20 mouse cellular contexts compared by ENCODE assay signal in genomic region chr1:158666001-158666400, GRCm38 (mm10).
"Had no signal": no experiment of that assay in that cellular context is flagged by ENCODE, and none has a peak within 500 bp of the region (broad histone marks: within the 10 kb centered on the region; RNA-seq: fewer than 3 reads in every experiment).

No protein-coding gene starts in this region.

- H3K36me3 ChIP-seq: limb, embryonic 15.5 days; stomach, embryonic 15.5 days had no signal

- H3K4me1 ChIP-seq: midbrain, embryonic 13.5 days; neural tube, embryonic 13.5 days; stomach, embryonic 15.5 days had no signal

- H3K27me3 ChIP-seq: limb, embryonic 15.5 days; midbrain, embryonic 13.5 days; neural tube, embryonic 13.5 days; stomach, embryonic 15.5 days had no signal

- H3K4me3 ChIP-seq: layer of hippocampus, adult 2 months; limb, embryonic 15.5 days; midbrain, embryonic 13.5 days; myocyte; neural tube, embryonic 13.5 days; stomach, embryonic 15.5 days had no signal

- ATAC-seq: liver, postnatal 0 days; lung, postnatal 0 days; midbrain, embryonic 13.5 days; midbrain, embryonic 16.5 days had no signal

- H3K27ac ChIP-seq: kidney, postnatal 0 days; layer of hippocampus, adult 2 months; limb, embryonic 15.5 days; liver, embryonic 14.5 days; macrophage; midbrain, embryonic 13.5 days; neural tube, embryonic 13.5 days; stomach, embryonic 15.5 days had no signal

- H3K9me3 ChIP-seq: limb, embryonic 15.5 days; midbrain, embryonic 13.5 days; neural tube, embryonic 13.5 days; stomach, embryonic 15.5 days had no signal

- DNase-seq: kidney, postnatal 25 days; layer of hippocampus, adult 9-11 months; liver, postnatal 0 days; lung, embryonic 14.5 days; retina, postnatal 1 day; right cerebral cortex, postnatal 25 days; spleen, adult 18-20 months; thymus, postnatal 25 days had no signal

- H3K9ac ChIP-seq: limb, embryonic 15.5 days; liver, embryonic 14.5 days; liver, postnatal 0 days; lung, embryonic 14.5 days; midbrain, embryonic 13.5 days; neural tube, embryonic 13.5 days; stomach, embryonic 15.5 days had no signal

- H3K4me2 ChIP-seq: limb, embryonic 15.5 days; liver, embryonic 11.5 days; lung, embryonic 14.5 days; midbrain, embryonic 13.5 days; neural tube, embryonic 13.5 days; stomach, embryonic 15.5 days had no signal
